Comparison of ENCODE assay signal across 9 mouse cellular contexts in the genomic region with DNA sequence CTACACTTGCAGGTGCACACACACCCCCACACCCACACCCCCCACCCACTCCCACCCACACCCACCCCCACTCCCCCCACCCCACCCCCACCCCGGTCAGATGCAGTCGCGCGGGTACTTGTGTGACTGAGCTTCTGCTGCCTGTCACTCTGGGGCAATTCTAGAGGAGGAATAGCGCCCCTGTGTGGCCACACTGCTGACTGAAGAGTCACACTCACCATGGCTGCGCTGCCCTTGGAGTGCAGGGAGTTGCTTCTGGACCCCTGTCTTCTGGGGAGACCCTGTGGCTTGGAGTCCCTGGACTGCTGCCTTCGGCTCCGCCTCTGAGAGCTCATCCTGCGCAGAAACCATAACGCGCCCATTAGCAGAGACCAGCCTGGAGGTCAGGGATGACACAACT. TPM values are rescaled to one million over a fixed set of nuclear protein-coding genes. Genes with fewer than 3 reads are reported as not detected.
DNase-seq lines count a peak whose midpoint lies in the region; ATAC-seq and TF ChIP-seq lines count a peak whose summit lies in the region.
"Had no signal": no experiment of that assay in that cellular context is flagged by ENCODE, and none has a peak within 500 bp of the region (broad histone marks: within the 10 kb centered on the region; RNA-seq: fewer than 3 reads in every experiment).

No protein-coding gene starts in this region.

- peaks cover 2% of the 10 kb centered on the region for H3K4me1 ChIP-seq in heart, embryonic 10.5 days
- peaks cover 6% of the 10 kb centered on the region for H3K4me1 ChIP-seq in testis, adult 2 months (ENCODE audit: control insufficient read depth, insufficient read depth, low read length)
- H3K4me1 ChIP-seq in liver, embryonic 14.5 days (replicated peaks; ENCODE audit: control insufficient read depth in 2 of 2, insufficient read depth in 2 of 2, low read length in 1 of 2): peaks cover under 1 to 5% of the 10 kb centered on the region in 2 experiments; a peak in 3 of 4 replicates
- peaks cover 14% of the 10 kb centered on the region for H3K4me1 ChIP-seq in forebrain, embryonic 13.5 days

- H3K27me3 ChIP-seq in heart, embryonic 10.5 days (ENCODE audit: insufficient read depth, poor library complexity, severe bottlenecking): no peaks in the 10 kb centered on the region
- no peaks in the 10 kb centered on the region for H3K27me3 ChIP-seq in testis, adult 2 months (ENCODE audit: control insufficient read depth, insufficient read depth, low read length)
- H3K27me3 ChIP-seq in liver, embryonic 14.5 days (ENCODE audit: control insufficient read depth, insufficient read depth, low read length): no peaks in the 10 kb centered on the region
- H3K27me3 ChIP-seq in forebrain, embryonic 13.5 days: no peaks in the 10 kb centered on the region

- peak; percentile 42; the same call in 1 of the 2 replicates for TF ChIP-seq CTCF in testis, adult 2 months (IDR thresholded peaks at IDR 0.05; ENCODE audit: control insufficient read depth, insufficient read depth, insufficient replicate concordance, low read depth, low read length)
- peak; percentile 75 for TF ChIP-seq CTCF in liver, embryonic 14.5 days (IDR thresholded peaks at IDR 0.05; ENCODE audit: low read depth)

- no peak for ATAC-seq in liver, embryonic 14.5 days (ENCODE audit: insufficient read depth)
- ATAC-seq in forebrain, embryonic 13.5 days: no peak

- H3K4me2 ChIP-seq in liver, embryonic 14.5 days (ENCODE audit: low read depth): no peak overlapping the region
- H3K4me2 ChIP-seq in forebrain, embryonic 13.5 days: no peak overlapping the region

- no peak overlapping the region for H3K9ac ChIP-seq in liver, embryonic 14.5 days (replicated peaks)
- no peak overlapping the region for H3K9ac ChIP-seq in forebrain, embryonic 13.5 days

- TF ChIP-seq EP300 in liver, embryonic 14.5 days (IDR thresholded peaks at IDR 0.05; ENCODE audit: low read depth): no peak

- no peak overlapping the region for H3K27ac ChIP-seq in heart, embryonic 10.5 days
- no peak overlapping the region for H3K27ac ChIP-seq in testis, adult 2 months (ENCODE audit: control insufficient read depth, insufficient read depth, low read depth, low read length)
- H3K27ac ChIP-seq in liver, embryonic 14.5 days: no peak overlapping the region
- no peak overlapping the region for H3K27ac ChIP-seq in forebrain, embryonic 13.5 days

- no peak for TF ChIP-seq POLR2A in testis, adult 2 months (IDR thresholded peaks at IDR 0.05; ENCODE audit: control insufficient read depth, low read depth, low read length)

- H3K9me3 ChIP-seq in heart, embryonic 10.5 days: no peaks in the 10 kb centered on the region
- no peaks in the 10 kb centered on the region for H3K9me3 ChIP-seq in liver, embryonic 14.5 days (ENCODE audit: control insufficient read depth, low read length)
- H3K9me3 ChIP-seq in forebrain, embryonic 13.5 days (replicated peaks): no peaks in the 10 kb centered on the region

- peaks cover 65% of the 10 kb centered on the region for H3K36me3 ChIP-seq in heart, embryonic 10.5 days
- H3K36me3 ChIP-seq in testis, adult 2 months (ENCODE audit: control insufficient read depth, insufficient read depth, low read length): no peaks in the 10 kb centered on the region
- peaks cover 11% of the 10 kb centered on the region for H3K36me3 ChIP-seq in liver, embryonic 14.5 days (replicated peaks; ENCODE audit: control insufficient read depth, insufficient read depth, low read depth)
- H3K36me3 ChIP-seq in forebrain, embryonic 13.5 days (ENCODE audit: poor library complexity, severe bottlenecking): peaks cover 65% of the 10 kb centered on the region

- DNase-seq in heart, postnatal 4 days: peak; percentile 61
- DNase-seq in heart, embryonic 10.5 days (ENCODE audit: low spot score): no peak
- no peak for DNase-seq in testis, postnatal 14 days (ENCODE audit: low spot score)
- peak; percentile 62 for DNase-seq in c-Kit-positive CD71-positive TER-119-positive erythroid progenitor cells, embryonic 14.5 days (ENCODE audit: low spot score)
- DNase-seq in liver, embryonic 14.5 days (ENCODE audit: low read depth in 3 of 3, low spot score in 3 of 3): no peak
- peak; percentile 70 for DNase-seq in thymus, postnatal 14 days

- H3K4me3 ChIP-seq in heart, embryonic 10.5 days: no peak overlapping the region
- no peak overlapping the region for H3K4me3 ChIP-seq in testis, adult 2 months (ENCODE audit: control insufficient read depth, low read depth, low read length)
- H3K4me3 ChIP-seq in liver, embryonic 14.5 days (ENCODE audit: insufficient read depth in 1 of 2, low read depth in 2 of 2, low read length in 2 of 2): no peak overlapping the region
- no peak overlapping the region for H3K4me3 ChIP-seq in forebrain, embryonic 13.5 days

- 60% methylated on average over 11 of the region's 11 CpGs for WGBS in heart, embryonic 10.5 days
- WGBS in liver, embryonic 14.5 days (ENCODE audit: insufficient replicate concordance): 54% methylated on average over 11 of the region's 11 CpGs
- 57% methylated on average over 8 of the region's 11 CpGs for WGBS in forebrain, embryonic 13.5 days

RNA-seq across cellular contexts. Expression of a gene that starts 4.3 kb away (rescaled TPM):
- total RNA-seq in heart, postnatal 4 days (2021): 1 to 10 TPM; 5.8 to 6.3 TPM
- polyA plus RNA-seq in heart, embryonic 10.5 days (2016; fragmentation: Nextera tagmentation; extraction: Ambion mirVana): 19.5 and 23.0 TPM in 2 replicates
- 3.5 and 3.7 TPM in 2 replicates for polyA plus RNA-seq in testis, adult 2 months (2012; rRNA removed)
- 3.7 and 4.1 TPM in 2 replicates for polyA plus RNA-seq in liver, embryonic 14.5 days (2012; rRNA removed)
- polyA plus RNA-seq in liver, embryonic 14.5 days (2014; fragmentation: Nextera tagmentation; extraction: Ambion mirVana): 4.1 and 4.8 TPM in 2 replicates
- 20.7 and 22.4 TPM in 2 replicates for polyA plus RNA-seq in forebrain, embryonic 13.5 days (2015; fragmentation: Nextera tagmentation; extraction: Ambion mirVana)

RNA-seq across cellular contexts. Expression of a gene that starts 39.5 kb away (rescaled TPM):
- total RNA-seq in heart, postnatal 4 days (2021): 10 to 100 TPM in 1 of 2 experiments, 1 to 10 TPM in 1; 9.3 to 10.3 TPM
- polyA plus RNA-seq in heart, embryonic 10.5 days (2016; fragmentation: Nextera tagmentation; extraction: Ambion mirVana): 12.0 and 15.4 TPM in 2 replicates
- polyA plus RNA-seq in testis, adult 2 months (2012; rRNA removed): 45.3 and 57.6 TPM in 2 replicates
- polyA plus RNA-seq in liver, embryonic 14.5 days (2012; rRNA removed): 1.9 and 2.0 TPM in 2 replicates
- polyA plus RNA-seq in liver, embryonic 14.5 days (2014; fragmentation: Nextera tagmentation; extraction: Ambion mirVana): 1.3 TPM in 2 replicates
- polyA plus RNA-seq in forebrain, embryonic 13.5 days (2015; fragmentation: Nextera tagmentation; extraction: Ambion mirVana): 21.2 and 26.8 TPM in 2 replicates
- total RNA-seq: hematopoietic stem cell, adult 5-6 weeks had no signal

RNA-seq across cellular contexts. Expression of a gene that starts 40.9 kb away (rescaled TPM):
- total RNA-seq in heart, postnatal 4 days (2021): not detected
- 0.10 and 0.21 TPM in 2 replicates for polyA plus RNA-seq in heart, embryonic 10.5 days (2016; fragmentation: Nextera tagmentation; extraction: Ambion mirVana)
- polyA plus RNA-seq in testis, adult 2 months (2012; rRNA removed): 4.5 and 4.9 TPM in 2 replicates
- not detected in 2 replicates for polyA plus RNA-seq in liver, embryonic 14.5 days (2012; rRNA removed)
- polyA plus RNA-seq in liver, embryonic 14.5 days (2014; fragmentation: Nextera tagmentation; extraction: Ambion mirVana): not detected in 2 replicates
- polyA plus RNA-seq in forebrain, embryonic 13.5 days (2015; fragmentation: Nextera tagmentation; extraction: Ambion mirVana): 0.24 TPM in 1 of 2 replicates, not detected in the other
- total RNA-seq: hematopoietic stem cell, adult 5-6 weeks had no signal

Comparison
In these comparisons a context has a peak if more than half of its experiments do, and no peak if none do; other contexts are left out.
1. DNase-seq: peak in heart, postnatal 4 days (single experiment), c-Kit-positive CD71-positive TER-119-positive erythroid progenitor cells, embryonic 14.5 days (single experiment) and thymus, postnatal 14 days (single experiment); none in heart, embryonic 10.5 days (single experiment), testis, postnatal 14 days (single experiment) and liver, embryonic 14.5 days (0 of 3).